Mouse (Mus musculus) limb, embryonic 12.5 days (tissue): ENCODE data around the gene Efcab6. TPM values are rescaled to one million over a fixed set of nuclear protein-coding genes. Genes with fewer than 3 reads are reported as not detected.

ENCODE experiments used
- ATAC-seq: fragments of 200-750 bp; cut with Nextera tagmentation; 2 replicates; pipeline ENCODE4 v1.8.0; 2017; ENCODE audit warnings: low read depth, moderate TSS enrichment; ENCODE audit not compliant: insufficient number of reproducible peaks, insufficient read depth, low FRiP score, low TSS enrichment
- H3K27ac ChIP-seq: fragments of 300-500 bp; sonication (generic); 2 replicates; pipeline ENCODE4 v1.5.1; 2016; ENCODE audit warnings: mild to moderate bottlenecking, moderate library complexity
- H3K27me3 ChIP-seq: fragments of 300-500 bp; sonication (generic); 2 replicates; pipeline ENCODE4 v1.6.1; 2016; ENCODE audit warnings: mild to moderate bottlenecking, moderate library complexity
- H3K36me3 ChIP-seq: fragments of 300-500 bp; sonication (generic); 2 replicates; pipeline ENCODE4 v1.6.1; 2016; ENCODE audit warnings: mild to moderate bottlenecking, moderate library complexity
- H3K4me1 ChIP-seq: fragments of 300-500 bp; sonication (generic); replicated peaks from 2 replicates; pipeline ENCODE4 v1.6.1; 2016
- H3K4me2 ChIP-seq: fragments of 300-500 bp; sonication (generic); 2 replicates; pipeline ENCODE4 v1.6.1; 2016; ENCODE audit warnings: mild to moderate bottlenecking, moderate library complexity
- H3K4me3 ChIP-seq: fragments of 300-500 bp; sonication (generic); replicated peaks from 2 replicates; pipeline ENCODE4 v1.5.1; 2016; ENCODE audit warnings: mild to moderate bottlenecking
- H3K9ac ChIP-seq: fragments of 300-500 bp; sonication (generic); replicated peaks from 2 replicates; pipeline ENCODE4 v1.6.1; 2016; ENCODE audit warnings: mild to moderate bottlenecking, moderate library complexity
- H3K9me3 ChIP-seq: fragments of 300-500 bp; sonication (generic); 2 replicates; pipeline ENCODE4 v1.6.1; 2016; ENCODE audit warnings: mild to moderate bottlenecking, moderate library complexity
- WGBS: fragments of 180-500 bp; shearing (Covaris S2); methylation state at CpG from one replicate; pipeline ENCODE4 v1.1.7; 2016; 5-methylcytosine and 5-hydroxymethylcytosine counted together
- polyA plus RNA-seq: library from polyadenylated mRNA; unstranded; fragments of >200 nt; fragmentation: Nextera tagmentation; extraction: Ambion mirVana; gene quantifications from 2 replicates; pipeline ENCODE4 v1.2.1, GENCODE M21; 2016

Efcab6 gene
- polyA plus RNA-seq, 1 experiment from 2014 or later = 0.08 TPM

DNA sequence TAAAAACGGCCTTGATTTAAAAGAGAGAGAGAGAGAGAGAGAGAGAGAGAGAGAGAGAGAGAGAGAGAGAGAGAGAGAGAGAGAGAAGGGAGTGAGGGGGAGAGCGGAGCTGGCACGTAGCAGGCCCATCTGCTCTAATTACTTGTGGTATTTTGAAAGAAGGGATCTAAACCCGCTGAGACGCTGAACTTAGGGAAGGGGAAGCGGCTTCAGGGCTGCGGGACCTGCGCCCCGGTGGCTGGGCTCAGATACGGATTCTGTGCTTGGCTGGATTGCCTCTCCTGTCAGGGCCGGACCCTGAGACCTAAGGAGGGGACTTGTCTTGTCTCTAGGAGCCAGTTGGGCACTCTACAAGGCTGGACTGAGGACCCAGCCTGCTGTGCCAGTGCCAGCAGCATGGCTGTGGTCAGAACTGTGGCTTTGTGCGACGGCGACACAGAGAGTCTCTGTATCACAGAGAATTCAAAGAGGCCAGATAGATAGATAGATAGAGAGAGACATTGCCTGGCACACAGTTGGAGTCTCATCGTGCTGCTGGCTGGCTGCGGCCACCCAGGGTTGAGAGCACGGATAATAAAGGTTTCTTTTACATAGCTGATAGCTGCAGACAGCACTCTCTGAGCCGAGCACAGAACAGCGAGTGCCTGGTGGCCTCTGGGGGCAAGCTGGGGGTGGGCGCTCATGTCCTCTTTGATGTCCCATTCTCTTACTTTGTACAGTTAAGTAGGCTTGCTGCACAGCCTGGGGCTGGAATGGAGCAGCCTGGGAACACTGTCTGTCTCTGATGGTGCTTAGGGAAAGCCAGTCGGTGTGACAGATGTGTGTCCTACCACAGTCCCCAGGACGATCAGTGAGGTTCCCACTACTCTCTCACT lies 222.0 kb downstream of the Efcab6 start:
- no peak overlapping the region for H3K4me2 ChIP-seq
- H3K36me3 ChIP-seq = no peaks in the 10 kb centered on the region
- ATAC-seq = no peak
- H3K4me1 ChIP-seq = no peaks in the 10 kb centered on the region
- H3K27me3 ChIP-seq = peaks cover 34% of the 10 kb centered on the region
- H3K4me3 ChIP-seq = no peak overlapping the region
- no peak overlapping the region for H3K27ac ChIP-seq
- H3K9ac ChIP-seq = no peak overlapping the region
- H3K9me3 ChIP-seq = no peaks in the 10 kb centered on the region
- 41% methylated on average over 22 of the region's 22 CpGs for WGBS

DNA sequence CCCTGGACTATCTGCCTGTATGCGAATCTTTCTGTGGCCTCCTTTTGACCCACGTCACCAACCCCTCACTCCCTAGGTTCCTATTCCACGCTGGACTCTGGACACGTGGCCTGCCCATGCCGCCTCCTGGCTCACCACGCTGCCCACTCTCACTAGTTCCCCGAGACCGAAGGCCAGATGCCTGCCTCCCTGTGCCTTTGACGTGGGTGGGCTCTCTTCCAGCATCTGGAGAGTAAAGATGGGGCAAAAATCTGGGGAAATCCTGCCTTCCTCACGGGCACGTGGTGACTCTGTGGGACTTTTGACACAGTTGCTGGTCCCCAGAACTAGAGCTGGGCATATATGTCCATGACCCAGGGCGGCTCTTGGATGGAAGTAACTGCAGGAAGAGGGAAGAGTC lies 222.8 kb downstream of the Efcab6 start:
- H3K27me3 ChIP-seq = peaks cover 34% of the 10 kb centered on the region
- H3K9ac ChIP-seq = no peak overlapping the region
- 81% methylated on average over 12 of the region's 12 CpGs for WGBS
- H3K27ac ChIP-seq = no peak overlapping the region
- H3K4me2 ChIP-seq = no peak overlapping the region
- H3K36me3 ChIP-seq = no peaks in the 10 kb centered on the region
- no peaks in the 10 kb centered on the region for H3K4me1 ChIP-seq
- H3K9me3 ChIP-seq = no peaks in the 10 kb centered on the region
- no peak overlapping the region for H3K4me3 ChIP-seq
- no peak for ATAC-seq

DNA sequence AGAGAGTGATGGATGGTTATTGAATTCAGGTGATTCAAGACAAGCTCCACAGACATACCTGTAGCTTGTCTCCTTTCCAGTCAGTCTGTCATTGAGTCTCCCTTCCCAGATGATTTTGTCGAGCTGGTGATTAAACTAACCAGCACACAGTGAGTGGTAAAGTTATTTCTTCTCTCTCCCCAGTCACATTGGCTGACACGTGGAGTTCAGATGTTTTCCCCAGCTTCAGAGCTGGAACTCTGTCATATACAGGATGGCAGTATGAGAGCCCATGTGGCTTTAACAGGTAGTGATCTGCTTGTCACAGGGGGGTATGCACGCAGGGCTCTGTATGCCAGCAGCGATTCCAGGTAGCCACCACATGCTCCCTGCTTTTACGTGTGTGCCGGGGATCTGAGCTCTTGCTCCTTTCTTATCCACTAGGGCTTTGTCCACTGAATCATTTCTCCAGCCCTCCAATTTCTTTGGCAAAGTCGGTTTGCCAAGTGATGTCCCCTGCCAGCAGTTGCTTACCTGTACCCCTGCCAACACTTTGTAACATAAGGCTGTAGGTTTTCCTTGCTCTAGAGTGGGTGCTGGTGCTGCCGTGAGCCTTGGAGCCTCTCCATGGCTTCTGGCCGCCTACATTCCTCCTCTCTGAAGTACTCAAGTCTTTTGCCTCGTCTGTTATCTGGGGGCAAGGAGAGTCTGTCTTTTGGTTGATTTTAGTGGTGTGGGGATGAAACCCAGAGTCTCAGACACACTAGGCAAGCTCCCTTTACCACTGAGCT lies 224.0 kb downstream of the Efcab6 start:
- H3K36me3 ChIP-seq = no peaks in the 10 kb centered on the region
- H3K9ac ChIP-seq = no peak overlapping the region
- H3K4me1 ChIP-seq = no peaks in the 10 kb centered on the region
- H3K27ac ChIP-seq = no peak overlapping the region
- H3K4me3 ChIP-seq = no peak overlapping the region
- no peaks in the 10 kb centered on the region for H3K9me3 ChIP-seq
- peaks cover 34% of the 10 kb centered on the region for H3K27me3 ChIP-seq
- no peak overlapping the region for H3K4me2 ChIP-seq
- ATAC-seq = no peak
- 62% methylated on average over 10 of the region's 10 CpGs for WGBS

DNA sequence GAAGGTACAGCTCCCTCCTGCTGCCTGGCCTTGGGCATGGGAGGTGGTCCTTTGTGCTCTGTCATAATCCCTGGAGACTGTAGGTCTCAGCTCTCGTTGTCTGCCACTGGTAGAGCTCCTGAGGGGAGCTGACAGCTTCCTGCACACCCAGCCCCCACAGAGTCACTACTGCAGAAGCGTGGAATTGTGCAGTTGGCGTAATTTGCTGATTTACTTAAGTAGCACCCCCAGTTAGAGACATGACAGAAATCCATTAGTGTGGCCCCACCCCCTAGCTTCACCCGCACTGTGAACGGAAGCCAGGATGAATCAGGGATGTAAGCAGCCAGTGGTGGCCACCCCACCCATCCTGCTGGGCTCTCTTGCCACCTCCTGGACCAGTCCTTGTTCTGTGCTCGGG lies 232.9 kb downstream of the Efcab6 start:
- H3K27ac ChIP-seq = no peak overlapping the region
- H3K9ac ChIP-seq = no peak overlapping the region
- H3K4me2 ChIP-seq = no peak overlapping the region
- H3K4me1 ChIP-seq = no peaks in the 10 kb centered on the region
- no peak for ATAC-seq
- no peaks in the 10 kb centered on the region for H3K9me3 ChIP-seq
- no peaks in the 10 kb centered on the region for H3K27me3 ChIP-seq
- no peaks in the 10 kb centered on the region for H3K36me3 ChIP-seq
- 61% methylated on average over 6 of the region's 6 CpGs for WGBS
- H3K4me3 ChIP-seq = no peak overlapping the region

DNA sequence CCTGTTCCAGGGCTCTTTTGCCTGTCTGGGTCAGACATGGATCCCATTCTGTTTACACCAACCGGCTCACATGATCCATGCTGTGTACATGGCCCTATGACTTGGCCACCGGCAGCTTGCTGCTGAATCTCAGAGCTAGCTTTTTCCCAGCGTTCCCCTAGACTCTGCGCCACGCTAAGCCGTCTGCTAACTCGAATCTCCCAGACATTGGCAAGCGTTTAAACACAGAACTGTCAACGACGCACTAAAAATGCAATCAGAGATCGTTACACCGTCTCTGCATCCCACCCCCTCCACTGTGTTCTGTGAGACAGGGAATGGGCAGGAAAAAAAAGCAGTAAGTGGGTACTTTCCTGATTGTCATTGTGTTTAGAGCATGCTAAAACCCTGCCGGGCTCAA lies 236.0 kb downstream of the Efcab6 start:
- H3K27ac ChIP-seq = no peak overlapping the region
- H3K4me1 ChIP-seq = no peaks in the 10 kb centered on the region
- no peaks in the 10 kb centered on the region for H3K36me3 ChIP-seq
- no peak for ATAC-seq
- H3K4me3 ChIP-seq = no peak overlapping the region
- no peak overlapping the region for H3K9ac ChIP-seq
- H3K9me3 ChIP-seq = no peaks in the 10 kb centered on the region
- H3K4me2 ChIP-seq = no peak overlapping the region
- H3K27me3 ChIP-seq = no peaks in the 10 kb centered on the region
- WGBS = 64% methylated on average over 13 of the region's 13 CpGs

DNA sequence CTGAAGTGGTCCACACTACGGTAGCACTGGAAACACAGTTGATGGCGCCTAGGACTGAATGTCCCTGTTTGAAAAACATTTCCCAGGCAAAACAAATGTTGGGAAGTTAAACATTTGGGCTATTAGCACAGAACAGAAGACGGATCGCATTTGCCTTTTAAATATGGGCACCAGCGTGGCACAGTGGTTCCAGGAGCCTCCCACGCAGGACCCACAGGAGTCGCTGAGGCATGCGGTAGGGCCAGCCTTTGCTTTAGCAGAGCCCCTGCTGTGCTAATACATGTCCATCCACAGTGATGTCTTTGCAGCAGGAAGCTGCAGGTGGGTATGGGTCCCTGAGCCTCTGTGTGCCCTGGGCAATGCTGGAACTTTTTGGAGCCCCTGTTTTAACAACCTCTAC lies 237.2 kb downstream of the Efcab6 start:
- no peaks in the 10 kb centered on the region for H3K27me3 ChIP-seq
- H3K27ac ChIP-seq = no peak overlapping the region
- 85% methylated on average over 8 of the region's 8 CpGs for WGBS
- ATAC-seq = no peak
- no peaks in the 10 kb centered on the region for H3K36me3 ChIP-seq
- H3K9ac ChIP-seq = no peak overlapping the region
- H3K4me1 ChIP-seq = no peaks in the 10 kb centered on the region
- no peak overlapping the region for H3K4me3 ChIP-seq
- H3K9me3 ChIP-seq = no peaks in the 10 kb centered on the region
- H3K4me2 ChIP-seq = no peak overlapping the region

Other genes starting within 250 kb of the Efcab6 start
- gene Sult4a1, start 40.4 kb upstream of the Efcab6 start, polyA plus RNA-seq = 1.9 and 2.9 TPM in 2 replicates
- gene Pnpla5, start 57.8 kb upstream of the Efcab6 start, polyA plus RNA-seq = not detected in 2 replicates
- gene Pnpla3, start 102.5 kb upstream of the Efcab6 start, polyA plus RNA-seq = 0.26 and 0.42 TPM in 2 replicates
- 106 and 111 TPM in 2 replicates for gene Samm50, start 126.9 kb upstream of the Efcab6 start, polyA plus RNA-seq
- gene Parvb, start 166.7 kb upstream of the Efcab6 start, polyA plus RNA-seq = 3.9 TPM in 2 replicates